Mouse (Mus musculus) olfactory bulb, adult 2 months (tissue): Measurements from ENCODE around the gene Rnf114. TPM values are rescaled to one million over a fixed set of nuclear protein-coding genes. Genes with fewer than 3 reads are reported as not detected.

Source experiments
- H3K27ac ChIP-seq: fragments of 200-500 bp; 2 replicates; pipeline ENCODE4 v1.5.1; 2012; ENCODE audit warnings: low read depth, low read length; ENCODE audit not compliant: insufficient read depth
- H3K4me1 ChIP-seq: fragments of 200-500 bp; 2 replicates; pipeline ENCODE4 v1.6.1; 2012; ENCODE audit warnings: low read length; ENCODE audit not compliant: control insufficient read depth, insufficient read depth
- H3K4me3 ChIP-seq: fragments of 200-500 bp; 2 replicates; pipeline ENCODE4 v1.5.1; 2012; ENCODE audit warnings: mild to moderate bottlenecking, low read depth, low read length, moderate library complexity; ENCODE audit not compliant: insufficient read depth
- CTCF ChIP-seq: fragments of 200-500 bp; IDR thresholded peaks from 2 replicates; pipeline ENCODE4 v1.5.1; 2012; ENCODE audit warnings: low read depth, mild to moderate bottlenecking, low read length, moderate library complexity; ENCODE audit not compliant: insufficient read depth
- POLR2A ChIP-seq: fragments of 200-500 bp; IDR thresholded peaks from 2 replicates; pipeline ENCODE4 v1.6.1; 2012; ENCODE audit warnings: mild to moderate bottlenecking, low read depth, low read length, moderate library complexity; ENCODE audit not compliant: insufficient read depth
- WGBS: fragments of 180-500 bp; shearing (Covaris S2); methylation state at CpG from one replicate; pipeline ENCODE4 v1.1.7; 2018; 5-methylcytosine and 5-hydroxymethylcytosine counted together
- polyA plus RNA-seq: library from polyadenylated mRNA; stranded (reverse); fragments of >200 nt; gene quantifications from 2 replicates; pipeline ENCODE4 v1.2.4, GENCODE M21; 2012; ENCODE audit warnings: low replicate concordance; ENCODE audit not compliant: missing spikeins, insufficient read depth, insufficient read length

The Rnf114 gene
- polyA plus RNA-seq, 1 experiment: not detected

GRCm38 (mm10) chr2:167470611-167471010, 21.8 kb upstream of the Rnf114 start:
- TF ChIP-seq CTCF: no peak
- no peak for TF ChIP-seq POLR2A
- H3K27ac ChIP-seq: no peak overlapping the region
- no peak overlapping the region for H3K4me3 ChIP-seq
- 95% methylated on average over 3 of the region's 3 CpGs for WGBS
- H3K4me1 ChIP-seq: peaks cover 10% of the 10 kb centered on the region

- TF ChIP-seq POLR2A: no peak
- no peak for TF ChIP-seq CTCF
- Histone ChIP-seq H3K4me3 (no peak overlapping the region), H3K4me1 (peaks cover 20% of the 10 kb centered on the region), H3K27ac (no peak overlapping the region)
- WGBS: 90% methylated on average over 6 of the region's 6 CpGs
These were observed 20.9 kb upstream of the Rnf114 start for GRCm38 (mm10) chr2:167471585-167471984.

- TF ChIP-seq CTCF (no peak), POLR2A (no peak)
- 91% methylated on average over 6 of the region's 6 CpGs for WGBS
- Histone ChIP-seq H3K4me3 (no peak overlapping the region), H3K4me1 (peaks cover 28% of the 10 kb centered on the region), H3K27ac (no peak overlapping the region)
These were observed 18.2 kb upstream of the Rnf114 start for GRCm38 (mm10) chr2:167474218-167474617.

GRCm38 (mm10) chr2:167475596-167475995, 16.8 kb upstream of the Rnf114 start:
- 63% methylated on average over 5 of the region's 5 CpGs for WGBS
- peak overlapping the region; percentile 86 for H3K27ac ChIP-seq
- no peak overlapping the region for H3K4me3 ChIP-seq
- no peak for TF ChIP-seq POLR2A
- TF ChIP-seq CTCF: no peak
- peaks cover 28% of the 10 kb centered on the region for H3K4me1 ChIP-seq

GRCm38 (mm10) chr2:167476200-167476688, 16.2 kb upstream of the Rnf114 start:
- 0% methylated on average over 7 of the region's 7 CpGs for WGBS
- TF ChIP-seq POLR2A (no peak), CTCF (no peak)
- Histone ChIP-seq H3K4me1 (peaks cover 28% of the 10 kb centered on the region), H3K4me3 (no peak overlapping the region), H3K27ac (peak overlapping the region; percentile 86)

GRCm38 (mm10) chr2:167476762-167477161, 15.7 kb upstream of the Rnf114 start:
- H3K4me3 ChIP-seq: no peak overlapping the region
- no peak for TF ChIP-seq POLR2A
- no peak for TF ChIP-seq CTCF
- H3K4me1 ChIP-seq: peaks cover 28% of the 10 kb centered on the region
- 32% methylated on average over 4 of the region's 4 CpGs for WGBS
- H3K27ac ChIP-seq: peak overlapping the region; percentile 86

- 53% methylated on average over 2 of the region's 2 CpGs for WGBS
- no peak overlapping the region for H3K27ac ChIP-seq
- H3K4me3 ChIP-seq: no peak overlapping the region
- TF ChIP-seq POLR2A (no peak), CTCF (no peak)
- peaks cover 31% of the 10 kb centered on the region for H3K4me1 ChIP-seq
These were observed 14.3 kb upstream of the Rnf114 start for GRCm38 (mm10) chr2:167478128-167478527.

GRCm38 (mm10) chr2:167479501-167479900, 12.9 kb upstream of the Rnf114 start:
- H3K4me3 ChIP-seq: no peak overlapping the region
- TF ChIP-seq POLR2A (no peak), CTCF (no peak)
- no peak overlapping the region for H3K27ac ChIP-seq
- H3K4me1 ChIP-seq: peaks cover 35% of the 10 kb centered on the region
- 100% methylated on average over 1 of the region's 1 CpGs for WGBS

GRCm38 (mm10) chr2:167482681-167483080, 9.8 kb upstream of the Rnf114 start:
- no peak for TF ChIP-seq POLR2A
- no peak for TF ChIP-seq CTCF
- no peak overlapping the region for H3K4me3 ChIP-seq
- WGBS: 43% methylated on average over 4 of the region's 4 CpGs
- peaks cover 36% of the 10 kb centered on the region for H3K4me1 ChIP-seq
- H3K27ac ChIP-seq: no peak overlapping the region

- Histone ChIP-seq H3K27ac (no peak overlapping the region), H3K4me3 (no peak overlapping the region), H3K4me1 (peaks cover 41% of the 10 kb centered on the region)
- TF ChIP-seq CTCF (no peak), POLR2A (no peak)
- WGBS: 88% methylated on average over 27 of the region's 27 CpGs
These were observed 9.2 kb upstream of the Rnf114 start for GRCm38 (mm10) chr2:167483081-167483826.
